Mouse (Mus musculus) adrenal gland, adult 2 months (tissue): ENCODE results near the gene Srsf10. TPM values are rescaled to one million over a fixed set of nuclear protein-coding genes. Genes with fewer than 3 reads are reported as not detected.
A peak's percentile ranks its signal among the peaks of the same experiment; 100 is the strongest.

ENCODE experiments used
- DNase-seq: peaks from one replicate; pipeline ENCODE4 v3.0.0; 2021
- long read RNA-seq: library from polyadenylated mRNA; stranded (forward); transcript quantifications from one replicate; pipeline ENCODE4 v2.0.0, GENCODE M21; 2021
- polyA plus RNA-seq: library from polyadenylated mRNA; depleted of rRNA; stranded (reverse); fragments of >200 nt; gene quantifications from 2 replicates; pipeline ENCODE4 v1.2.3, GENCODE M21; 2012; rRNA removed
- total RNA-seq, 2 experiments: library from RNA; stranded (reverse); gene quantifications; 2 replicates each; pipeline ENCODE4 v1.2.3; 2021

Srsf10 gene
- total RNA-seq (100 to 1,000 TPM in 1 of 2 experiments, 10 to 100 TPM in 1; 84.2 to 139 TPM), polyA plus RNA-seq (111 and 117 TPM in 2 replicates)
- long read RNA-seq, transcript Srsf10-205 (6 exons, 3,754 nt): major isoform, 16 of 39 reads
- long read RNA-seq, transcript Srsf10-203 (6 exons, 2,225 nt): minor isoform, 7 of 39 reads
- long read RNA-seq, partial matches to known transcripts: 1 of 39 reads
- long read RNA-seq, other reads (novel, unspliced or antisense): 7 of 39 reads

- peak; percentile 99 for DNase-seq
Observed at GRCm38 (mm10) chr4:135855536-135856222, at the start of gene Srsf10. Gene Srsf10 (plus strand): TSS chr4:135855747.

GRCm38 (mm10) chr4:135814896-135815295, 40.7 kb upstream of the Srsf10 start:
- no peak for DNase-seq

- peak; percentile 40 for DNase-seq
Observed at GRCm38 (mm10) chr4:135816905-135817622, 38.5 kb upstream of the Srsf10 start.

GRCm38 (mm10) chr4:135818366-135818765, 37.2 kb upstream of the Srsf10 start:
- DNase-seq: no peak

DNA sequence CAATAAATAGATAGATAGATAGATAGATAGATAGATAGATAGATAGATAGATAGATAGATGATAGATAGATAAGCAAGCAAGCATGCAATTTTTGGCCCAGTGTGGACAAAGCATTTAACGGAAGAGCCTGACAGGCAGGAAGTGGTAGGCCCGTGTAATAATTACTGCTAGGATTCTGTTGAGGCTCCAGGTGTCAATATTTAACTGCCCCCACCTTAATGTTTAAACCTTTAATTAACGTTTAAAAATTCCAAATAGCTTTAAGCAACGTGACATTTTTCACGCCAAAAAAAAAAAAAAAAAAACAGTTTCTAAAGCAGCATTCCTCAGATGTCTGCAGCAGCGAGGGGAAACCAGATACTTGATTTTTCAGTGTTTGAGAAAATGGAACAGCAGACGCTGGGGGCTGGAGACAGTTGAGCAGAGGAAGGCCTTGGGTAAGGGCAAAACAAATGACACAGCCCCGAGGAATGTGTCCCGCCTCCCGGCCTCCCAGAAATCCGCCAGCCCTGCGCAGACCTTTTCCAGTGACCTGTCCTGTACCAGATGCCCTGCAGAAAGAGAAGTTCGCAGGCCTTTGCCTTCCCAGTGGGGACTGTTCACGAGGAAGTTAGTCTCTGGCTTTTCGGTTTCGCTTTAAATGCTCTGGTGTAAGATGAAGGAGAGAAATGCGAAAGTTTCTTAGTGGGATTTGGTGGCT, 35.6 kb upstream of the Srsf10 start:
- DNase-seq: peak; percentile 91

GRCm38 (mm10) chr4:135821772-135822171, 33.8 kb upstream of the Srsf10 start:
- no peak for DNase-seq

GRCm38 (mm10) chr4:135823298-135823697, 32.2 kb upstream of the Srsf10 start:
- DNase-seq: no peak

GRCm38 (mm10) chr4:135824254-135824653, 31.3 kb upstream of the Srsf10 start:
- no peak for DNase-seq

DNA sequence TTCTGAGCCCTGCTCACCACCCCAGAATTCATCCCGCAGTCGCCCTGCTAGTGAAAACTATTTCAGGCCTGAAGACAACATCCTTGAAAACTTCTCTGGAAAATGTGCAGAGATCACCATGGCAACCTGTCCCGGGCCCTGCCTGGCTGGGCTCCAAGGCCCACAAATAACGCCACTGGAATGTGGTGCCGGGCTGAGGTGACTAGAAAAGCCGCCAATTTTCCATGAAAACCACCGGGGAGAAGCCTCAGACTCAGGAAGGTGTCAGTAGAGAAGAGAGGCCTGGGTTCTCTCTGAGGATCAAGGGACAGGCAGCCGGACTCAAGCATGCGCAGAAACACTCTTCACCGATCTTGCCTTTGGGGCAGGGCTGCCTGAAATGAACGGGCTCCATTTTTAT, 27.1 kb upstream of the Srsf10 start:
- DNase-seq: peak; percentile 92

DNA sequence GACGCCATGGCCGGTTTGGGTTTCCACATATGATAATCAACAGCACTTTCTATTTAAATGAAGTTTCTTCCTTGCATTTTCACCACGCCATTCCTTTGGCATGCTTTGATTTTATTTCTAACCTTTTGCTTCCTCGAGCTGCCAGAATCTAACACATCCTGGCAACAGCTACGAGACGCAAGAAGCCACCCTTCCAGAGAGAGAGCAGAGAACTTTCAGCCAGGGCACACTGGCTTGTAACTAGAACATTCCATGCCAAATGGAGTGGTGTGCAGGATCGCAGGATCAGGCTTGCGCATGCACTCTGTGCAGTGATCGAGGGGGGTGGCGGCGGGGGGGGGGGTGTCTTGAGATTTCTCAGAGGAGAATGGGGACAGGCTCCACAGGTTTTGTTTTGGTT, 23.5 kb upstream of the Srsf10 start:
- peak; percentile 41 for DNase-seq

DNA sequence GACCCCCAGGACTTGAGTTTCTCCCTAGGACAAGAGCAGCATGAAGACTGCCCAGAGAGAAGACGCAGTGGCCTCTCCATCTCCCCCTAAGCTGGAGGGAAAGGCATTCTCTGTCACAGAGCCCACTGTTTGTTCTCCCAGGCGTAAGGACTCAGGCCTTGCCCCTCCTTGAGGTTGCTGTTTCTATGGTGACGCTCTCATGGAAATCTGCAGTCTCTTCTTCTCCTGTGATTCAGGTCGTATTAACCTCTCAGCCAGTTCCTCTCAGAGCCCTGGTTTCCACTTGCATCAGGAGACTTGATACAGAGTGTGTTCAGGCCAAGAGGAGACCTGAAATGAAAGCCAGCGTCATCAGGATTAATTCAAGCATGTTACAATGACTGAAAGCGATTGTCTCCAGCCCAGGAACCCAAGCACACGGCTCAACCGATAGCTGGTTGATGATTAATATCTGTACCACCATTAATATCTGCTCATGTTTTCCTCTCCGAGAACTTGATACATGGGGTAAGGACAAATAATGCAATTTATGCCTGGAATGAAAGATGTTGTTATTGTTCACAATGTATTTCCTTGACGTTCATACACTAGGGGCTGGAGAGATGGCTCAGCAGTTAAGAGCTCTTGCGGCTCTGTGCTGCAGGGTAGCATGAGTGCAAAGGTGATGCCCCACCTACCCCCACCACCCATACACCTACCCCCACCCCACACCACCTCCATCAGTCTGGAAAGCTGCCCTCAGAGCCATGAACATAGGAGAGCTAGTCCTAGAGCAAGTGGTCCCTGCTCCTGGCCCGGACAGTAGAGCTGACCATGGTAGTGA, 22.0 kb upstream of the Srsf10 start:
- DNase-seq: no peak

DNA sequence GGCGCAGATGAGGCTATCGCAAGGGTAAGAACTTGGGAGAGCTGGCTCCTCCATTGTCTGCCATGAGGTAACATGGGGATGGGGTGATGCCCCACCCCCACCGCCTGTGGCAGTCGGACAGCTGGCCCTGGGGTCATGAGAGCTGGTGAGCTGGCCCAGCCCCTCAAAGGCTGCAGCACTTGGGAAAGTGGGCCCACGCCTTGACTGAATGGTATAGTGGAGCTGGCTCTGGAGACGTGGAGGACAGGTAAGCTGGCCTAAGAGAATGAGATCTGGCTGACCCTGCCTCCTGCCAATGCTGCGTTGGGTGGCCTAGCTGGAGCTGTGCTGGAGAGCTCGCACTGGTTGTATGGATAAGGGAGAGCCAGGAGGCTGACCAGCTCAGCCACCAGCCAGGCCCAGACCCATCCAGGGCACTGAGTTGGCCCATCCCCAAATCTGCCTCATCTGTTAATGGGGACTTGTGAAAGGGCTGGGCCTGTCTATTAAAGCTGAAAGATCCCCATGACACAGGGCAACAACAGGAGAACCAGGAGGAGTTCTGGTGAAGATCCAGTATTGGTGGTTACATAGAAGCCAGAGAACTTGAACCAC, 21.3 kb upstream of the Srsf10 start:
- DNase-seq: no peak

- no peak for DNase-seq
Observed at GRCm38 (mm10) chr4:135838925-135839292, 16.6 kb upstream of the Srsf10 start.

DNA sequence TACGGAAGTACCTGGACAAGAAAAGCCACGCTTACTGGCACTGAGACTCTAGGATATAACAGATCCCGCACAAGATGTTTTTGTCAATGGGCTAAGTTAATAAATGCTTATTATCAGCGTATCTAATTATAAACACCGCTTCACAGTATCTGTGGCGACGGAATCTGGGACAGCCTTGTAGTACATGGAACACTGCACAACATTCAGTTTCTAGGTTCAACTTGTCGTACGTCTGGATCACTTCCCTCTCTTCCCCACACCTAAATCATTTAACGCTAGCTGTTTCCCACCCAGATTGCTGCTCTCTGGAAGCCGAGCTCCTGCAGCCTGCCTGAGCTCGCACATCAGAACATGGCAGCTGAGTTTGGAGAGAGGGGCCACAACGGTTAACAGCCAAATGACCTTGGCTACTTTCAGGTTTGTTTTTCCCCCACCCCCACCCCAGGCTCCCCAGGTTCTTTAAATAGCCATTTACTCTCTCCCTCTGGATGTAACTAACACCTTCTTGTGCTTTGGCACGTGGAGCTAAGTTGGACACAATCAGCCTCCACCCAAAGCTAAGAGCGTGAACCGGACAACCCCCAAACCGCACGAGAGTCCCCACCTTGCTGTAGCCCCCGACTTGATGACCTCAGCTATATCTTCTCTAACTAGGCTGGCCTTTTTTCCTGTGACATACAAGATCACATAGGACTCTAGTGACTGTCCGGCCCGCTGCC, 16.1 kb upstream of the Srsf10 start:
- no peak for DNase-seq

- no peak for DNase-seq
Observed at GRCm38 (mm10) chr4:135844400-135844799, 11.1 kb upstream of the Srsf10 start.

GRCm38 (mm10) chr4:135847581-135847980, 8.0 kb upstream of the Srsf10 start:
- peak; percentile 86 for DNase-seq

DNA sequence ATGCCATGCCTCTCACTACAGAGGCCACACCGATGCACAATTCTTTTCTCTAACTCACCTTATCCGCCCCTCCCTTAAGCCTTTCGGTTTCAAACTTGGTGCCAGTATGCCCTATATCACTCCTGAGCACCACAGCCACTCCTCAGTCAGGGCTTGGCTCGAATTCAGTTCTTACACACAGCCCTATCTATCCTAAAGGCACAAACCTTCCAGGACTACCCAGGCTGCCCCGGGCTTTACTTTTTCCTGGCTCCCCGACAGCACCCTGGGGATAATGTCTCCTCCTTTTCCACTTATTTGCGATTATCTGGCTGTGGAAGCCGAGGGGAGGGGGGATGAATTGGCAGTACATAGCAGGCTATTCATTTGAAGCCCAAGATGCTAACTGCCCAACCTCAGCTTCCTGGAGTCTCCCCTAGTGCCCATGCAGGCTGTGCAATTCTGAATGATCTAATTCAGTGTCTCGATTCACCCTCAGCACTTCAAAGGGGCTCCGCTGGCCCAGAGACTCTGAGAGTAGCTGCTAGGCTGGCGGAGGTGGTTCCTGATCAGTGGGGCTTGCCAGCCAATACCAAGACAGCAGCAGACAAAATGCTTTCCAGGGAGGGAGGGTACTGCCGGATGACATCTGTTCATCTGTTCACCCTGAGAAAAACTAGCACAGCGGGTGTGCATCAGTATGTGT, 5.0 kb upstream of the Srsf10 start:
- DNase-seq: no peak

DNA sequence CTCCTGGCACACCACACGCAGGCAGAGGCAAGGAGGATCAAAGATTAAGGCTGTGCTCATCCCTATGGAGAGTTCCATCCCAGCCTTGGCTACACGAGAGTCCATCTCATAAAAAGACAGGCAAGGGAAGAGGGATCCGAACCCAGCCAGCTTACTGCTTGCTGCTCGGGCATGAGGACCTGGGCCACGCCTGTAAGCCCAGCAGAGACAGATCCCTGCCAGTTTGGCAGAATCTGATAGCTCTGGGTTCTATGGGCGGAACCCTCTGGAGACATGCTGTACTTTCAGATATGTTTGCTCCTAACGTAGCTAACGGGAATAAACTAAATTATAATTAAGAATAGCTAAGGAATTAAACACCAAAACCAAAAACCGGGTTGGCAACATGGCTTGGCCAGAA, 3.6 kb upstream of the Srsf10 start:
- DNase-seq: no peak

DNA sequence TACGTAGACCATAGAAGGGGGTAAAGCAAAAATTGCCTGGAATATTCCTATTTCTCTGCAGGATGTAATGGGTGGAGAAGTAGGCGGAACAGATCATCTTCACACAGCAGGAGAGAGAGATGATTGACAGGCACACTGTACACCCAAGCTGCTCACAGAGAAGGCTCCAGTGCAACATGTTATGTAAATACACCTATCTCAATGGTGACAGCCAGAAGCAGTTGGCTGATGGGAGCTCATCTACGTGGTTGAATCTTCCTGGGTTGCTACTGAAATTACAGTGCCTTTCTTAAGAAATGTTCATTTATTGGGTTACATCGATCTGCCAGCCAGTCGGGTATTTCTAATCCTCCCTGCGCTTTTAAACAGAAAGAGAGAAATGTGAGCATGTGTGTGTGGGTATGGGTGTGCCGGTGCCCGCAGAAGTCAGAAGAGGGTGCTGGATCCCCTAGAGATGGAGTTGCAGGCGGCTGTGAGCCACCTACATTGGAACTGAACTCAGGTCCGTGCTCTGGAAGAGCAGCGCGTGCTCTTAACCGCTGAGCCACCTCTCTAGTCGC, 1.5 kb upstream of the Srsf10 start:
- no peak for DNase-seq

DNA sequence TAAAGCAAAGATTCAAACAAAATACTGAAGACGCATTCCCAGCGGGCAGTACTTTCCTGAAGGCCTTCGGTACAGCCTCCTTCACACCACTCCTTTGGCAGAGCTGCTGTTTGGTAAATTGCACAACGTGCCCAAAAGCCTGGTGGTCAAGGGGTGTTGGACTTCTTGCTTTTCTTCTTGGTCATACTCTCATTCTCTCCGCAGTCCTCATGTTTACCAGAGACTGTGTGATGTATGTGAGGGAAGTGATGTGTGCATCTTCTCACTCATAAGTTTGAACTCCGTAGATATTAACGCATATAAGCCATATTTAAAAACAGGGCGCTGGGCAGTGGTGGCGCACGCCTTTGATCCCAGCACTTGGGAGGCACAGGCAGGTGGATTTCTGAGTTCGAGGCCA, 917 bp upstream of the Srsf10 start:
- no peak for DNase-seq
